Mouse (Mus musculus): ENCODE measurements at regions not wholly inside any gene's neighbourhood (a gene's known extent, or its start where the extent isn't known, plus 50 kb on each side); places are given as distances from the start of the nearest gene placed in this dataset.
A peak's percentile ranks its signal among the peaks of the same experiment; 100 is the strongest.

DNA sequence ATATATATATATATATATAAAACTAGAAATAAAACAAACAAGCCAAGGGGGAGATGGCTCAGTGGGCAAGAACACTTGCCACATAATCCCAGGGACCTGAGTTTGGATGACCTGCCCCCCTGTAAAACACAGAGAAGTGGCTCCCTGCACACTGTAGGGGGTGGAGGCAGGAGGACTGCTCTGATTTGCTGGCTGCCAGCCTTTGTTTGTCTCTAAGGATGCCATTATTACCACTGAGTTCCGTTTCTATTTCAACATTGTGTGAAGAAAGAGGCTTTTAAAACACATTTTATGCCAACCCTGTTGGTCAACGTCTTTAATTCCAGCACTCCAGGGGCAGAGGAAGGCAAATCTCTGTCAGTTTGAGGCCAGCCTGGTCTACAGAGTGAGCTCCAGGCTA lies 82.2 kb upstream of the Errfi1 start:
- no peak for DNase-seq (ENCODE audit: low read depth, low spot score)

DNA sequence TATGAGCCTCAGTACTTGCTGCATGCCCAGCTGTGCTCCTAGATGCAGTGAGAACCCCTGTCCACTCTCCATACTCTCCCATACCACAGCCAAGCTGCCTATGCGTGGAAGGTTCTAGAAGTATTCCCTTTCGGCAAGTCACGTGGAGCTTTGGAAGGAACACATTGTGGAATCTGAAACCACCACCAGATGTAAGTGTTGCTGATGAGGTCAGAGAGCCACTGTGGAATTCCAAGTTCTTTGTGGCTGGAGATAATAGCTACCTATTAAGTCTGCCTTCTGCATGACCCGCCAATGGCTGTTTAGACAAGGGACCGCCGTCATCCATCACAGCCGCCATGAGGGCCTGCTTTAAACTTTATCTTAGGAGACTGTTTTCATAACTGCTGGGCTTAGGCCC lies 84.7 kb upstream of the Errfi1 start:
- no peak for DNase-seq (ENCODE audit: low read depth, low spot score)

DNA sequence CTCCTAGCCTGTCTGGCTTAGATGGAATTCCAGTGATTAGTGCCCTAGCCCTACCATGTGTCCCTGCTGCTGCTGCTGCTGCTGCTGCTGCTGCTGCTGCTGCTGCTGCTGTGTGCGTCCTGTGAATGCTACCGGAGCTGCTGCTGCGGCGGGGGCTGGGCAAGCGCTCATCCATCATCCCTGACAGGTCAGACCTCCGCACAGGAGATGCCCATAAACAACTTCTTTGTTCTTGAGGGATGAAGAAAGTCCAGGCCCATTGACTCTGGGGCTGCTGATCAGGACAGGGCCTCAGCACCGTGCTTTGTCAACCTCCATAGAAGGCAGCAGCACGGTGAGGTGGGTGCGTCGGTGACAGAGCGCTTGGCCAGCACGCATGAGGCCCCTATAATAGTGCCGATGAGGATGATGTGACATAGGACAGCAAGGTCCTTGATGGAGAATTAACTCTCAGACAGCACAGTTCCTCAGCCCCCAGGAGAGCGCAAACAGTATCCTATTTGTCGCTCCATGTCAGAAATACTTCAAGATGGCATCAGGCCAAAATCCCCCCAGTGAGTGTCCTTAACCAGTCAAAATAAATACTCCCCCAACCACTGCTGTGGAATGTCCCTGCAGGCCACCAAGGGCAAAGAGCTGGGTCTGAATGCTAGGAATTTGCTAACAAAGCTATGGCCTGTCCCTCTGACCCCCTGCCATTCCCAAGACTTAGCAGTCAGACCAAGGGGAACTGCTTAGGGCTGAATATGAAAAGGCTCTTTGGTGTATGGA lies 95.1 kb upstream of the Errfi1 start:
- DNase-seq (ENCODE audit: low read depth, low spot score), result no peak

DNA sequence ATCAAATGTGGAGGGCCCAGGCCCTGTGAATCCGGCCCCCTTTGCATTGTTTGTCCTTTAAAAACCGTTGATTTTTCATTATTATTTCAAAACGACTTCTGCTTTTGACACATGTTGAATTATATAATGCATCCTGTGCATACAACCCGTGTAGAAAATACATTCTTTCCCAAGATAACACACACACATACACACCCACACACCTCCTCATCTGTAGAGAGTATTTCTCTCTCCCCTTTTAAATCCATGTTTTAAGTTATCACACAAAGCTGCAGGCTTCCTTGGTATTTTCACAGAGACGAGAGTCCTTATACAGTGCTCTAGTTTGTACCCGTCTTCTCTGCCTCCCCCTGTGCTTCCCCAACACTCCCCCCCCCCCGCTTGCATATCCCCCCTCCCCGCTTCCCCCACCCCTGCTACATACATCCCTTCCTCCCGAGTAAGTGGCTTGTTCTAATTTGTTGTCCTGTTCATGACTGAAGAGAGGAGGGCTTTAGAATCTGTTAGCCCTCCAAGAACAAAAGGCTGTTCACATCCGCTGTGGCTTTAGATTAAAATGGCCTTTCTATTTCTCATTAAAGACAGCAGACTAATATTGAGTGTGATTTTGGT lies 95.8 kb upstream of the Errfi1 start:
- no peak for DNase-seq (ENCODE audit: low read depth, low spot score)

DNA sequence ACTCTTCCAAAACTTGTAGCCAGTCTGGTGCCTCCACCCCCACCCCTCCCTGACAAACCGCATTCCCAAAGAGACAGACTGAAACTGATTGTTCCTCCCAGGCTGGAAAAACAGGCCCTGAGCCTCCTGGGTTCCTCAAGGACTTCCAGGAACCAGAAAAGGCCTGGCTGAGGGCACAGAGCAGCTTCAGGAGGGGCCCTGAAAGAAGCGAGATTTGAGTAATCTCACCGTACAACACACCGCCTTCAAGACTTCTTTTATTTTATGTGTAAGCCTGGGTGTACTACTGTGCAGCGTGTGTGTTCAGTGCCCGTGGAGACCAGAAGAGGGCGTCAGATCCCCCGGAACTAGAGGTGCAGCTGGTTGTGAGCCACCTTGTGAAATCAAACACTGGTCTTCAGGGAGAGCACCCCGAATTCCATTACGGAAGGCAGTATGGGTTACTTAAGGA lies 96.4 kb upstream of the Errfi1 start:
- DNase-seq (ENCODE audit: low read depth, low spot score), result peak; percentile 24

DNA sequence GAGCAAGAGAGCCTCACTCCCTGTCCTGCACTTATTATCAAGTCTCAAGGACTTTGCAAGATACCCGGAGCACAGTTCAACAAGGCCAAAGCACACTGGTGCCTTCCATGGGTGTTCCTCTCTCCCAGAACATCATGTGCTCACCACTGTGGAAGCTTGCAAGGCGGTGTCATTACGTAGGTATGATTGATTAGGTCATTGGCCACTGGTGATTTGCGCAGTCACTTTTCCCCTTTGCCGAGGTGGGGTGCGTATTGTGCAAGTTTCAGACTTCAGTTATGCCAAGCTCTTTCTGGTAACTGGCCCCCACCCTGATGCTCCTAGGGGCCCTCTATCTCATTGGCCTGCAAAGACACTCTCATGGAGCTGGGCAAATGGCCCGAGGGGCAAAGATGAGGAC lies 98.3 kb upstream of the Errfi1 start:
- no peak for DNase-seq (ENCODE audit: low read depth, low spot score)

DNA sequence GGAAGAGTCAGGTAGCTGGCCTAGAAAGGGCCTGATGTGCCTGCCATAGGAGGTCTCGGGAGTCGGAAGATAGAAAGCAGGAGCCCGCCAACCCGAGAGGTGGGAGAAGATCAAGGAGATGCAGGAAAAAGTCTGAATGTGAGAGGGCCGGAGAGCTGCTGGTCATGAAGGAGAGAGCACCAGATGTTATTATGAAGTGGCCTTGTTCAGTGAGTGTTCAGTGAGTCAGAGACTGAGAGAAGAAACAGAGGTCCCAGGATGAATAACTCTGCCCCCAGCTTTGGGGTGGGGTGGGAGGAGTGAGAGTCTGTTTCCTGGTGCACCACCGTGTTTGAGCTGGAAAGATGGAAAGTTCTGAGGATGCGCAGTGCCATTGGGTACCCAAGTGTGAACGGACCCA lies 100.2 kb upstream of the Slc45a1 start:
- no peak for DNase-seq (ENCODE audit: low read depth, low spot score)

DNA sequence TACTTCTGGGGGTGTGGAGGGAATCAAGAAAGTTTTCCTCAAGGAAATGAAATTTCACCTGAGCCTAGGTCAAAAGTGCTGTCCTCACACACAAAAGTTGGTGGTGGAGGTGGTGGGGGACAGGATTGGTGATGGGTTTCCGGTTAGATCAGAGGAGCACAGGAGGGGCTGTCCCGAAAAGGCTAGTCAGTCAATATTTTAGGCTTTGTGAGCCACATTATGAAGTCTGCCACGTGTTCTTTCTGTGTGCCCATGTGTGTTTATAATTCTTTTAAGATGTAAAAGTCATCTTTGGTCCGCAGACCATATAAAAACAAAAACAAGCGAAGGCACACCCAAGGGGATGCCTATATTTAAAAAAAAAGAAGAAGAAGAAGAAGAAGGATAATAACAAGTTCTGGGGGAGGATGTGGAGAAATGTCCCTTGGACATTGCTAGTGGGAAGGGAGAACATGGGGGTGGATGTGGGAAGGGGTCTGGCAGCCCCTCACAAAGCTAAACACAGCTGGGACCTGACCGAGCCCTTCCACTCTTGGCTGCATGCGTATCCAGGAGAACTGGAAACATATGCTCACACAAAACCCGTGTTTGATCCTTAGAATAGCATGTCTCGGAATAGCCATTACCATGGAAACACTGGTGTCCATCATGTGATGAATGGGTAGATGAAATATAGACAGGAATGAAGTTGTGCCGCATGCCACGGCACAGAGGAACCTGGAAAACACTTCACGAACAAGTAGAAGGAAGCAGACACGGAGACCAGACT lies 98.7 kb upstream of the Slc45a1 start:
- DNase-seq (ENCODE audit: low read depth, low spot score), result no peak

DNA sequence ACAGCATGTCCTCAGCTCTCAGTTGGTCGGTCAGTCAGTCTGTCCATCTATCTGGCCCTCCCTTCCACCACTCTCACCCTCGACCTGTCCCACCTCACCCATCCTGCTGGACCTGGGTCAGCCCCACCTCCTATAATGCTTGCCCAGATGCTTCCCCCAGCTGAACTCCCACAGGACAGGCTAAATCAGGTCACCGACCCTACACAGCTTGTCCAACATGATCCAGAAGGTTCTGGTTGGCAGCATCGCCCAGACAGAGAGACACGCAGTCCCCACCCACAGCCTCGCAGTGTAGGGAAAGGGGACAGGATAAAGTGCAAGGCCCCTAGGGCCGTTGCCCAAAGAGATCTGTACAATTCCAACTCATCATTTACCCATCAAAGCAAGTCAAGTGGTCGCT lies 97.1 kb upstream of the Slc45a1 start:
- no peak for DNase-seq (ENCODE audit: low read depth, low spot score)

DNA sequence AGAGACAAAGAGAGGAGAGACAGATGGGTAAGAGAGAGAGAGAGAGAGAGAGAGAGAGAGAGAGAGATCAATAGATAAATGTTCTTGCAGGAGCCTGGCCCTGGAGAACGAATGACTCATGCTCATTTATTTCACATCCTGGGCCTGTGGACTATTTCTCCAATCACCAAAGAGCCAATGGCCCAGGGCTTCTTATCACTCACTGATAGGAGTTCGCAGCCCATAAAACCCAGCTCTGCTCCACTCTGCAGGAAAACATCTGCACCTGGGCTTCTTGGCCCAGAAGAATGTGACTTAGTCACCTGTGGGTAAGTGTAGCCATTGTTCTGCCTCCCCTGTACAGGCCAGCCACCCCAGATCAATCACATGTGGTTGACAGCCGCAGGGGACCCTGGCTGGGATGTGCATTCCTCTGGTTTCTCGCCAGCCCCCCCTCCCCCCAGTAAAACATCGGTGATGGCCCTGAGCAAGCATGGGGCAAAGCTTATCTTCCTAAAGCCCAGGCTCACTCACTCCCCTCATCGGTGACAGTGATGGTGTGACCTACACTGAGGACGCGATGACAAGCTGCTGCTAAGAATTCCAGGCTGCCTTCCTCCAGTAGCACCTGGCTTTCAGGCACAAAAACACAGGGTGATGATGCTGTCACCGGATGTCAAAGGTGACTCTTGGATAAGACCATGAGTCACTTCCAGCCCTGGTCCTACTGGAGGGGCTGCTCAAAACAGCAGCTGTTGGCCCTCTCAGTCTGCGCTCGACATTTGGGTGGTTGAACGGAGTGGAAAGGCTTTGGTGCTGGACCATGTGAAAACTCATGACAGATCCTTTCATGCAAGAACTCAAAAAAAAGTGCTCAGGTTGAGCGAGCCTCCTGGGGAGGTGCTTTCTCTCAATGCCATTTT lies 96.4 kb upstream of the Slc45a1 start:
- DNase-seq (ENCODE audit: low read depth, low spot score), result no peak

DNA sequence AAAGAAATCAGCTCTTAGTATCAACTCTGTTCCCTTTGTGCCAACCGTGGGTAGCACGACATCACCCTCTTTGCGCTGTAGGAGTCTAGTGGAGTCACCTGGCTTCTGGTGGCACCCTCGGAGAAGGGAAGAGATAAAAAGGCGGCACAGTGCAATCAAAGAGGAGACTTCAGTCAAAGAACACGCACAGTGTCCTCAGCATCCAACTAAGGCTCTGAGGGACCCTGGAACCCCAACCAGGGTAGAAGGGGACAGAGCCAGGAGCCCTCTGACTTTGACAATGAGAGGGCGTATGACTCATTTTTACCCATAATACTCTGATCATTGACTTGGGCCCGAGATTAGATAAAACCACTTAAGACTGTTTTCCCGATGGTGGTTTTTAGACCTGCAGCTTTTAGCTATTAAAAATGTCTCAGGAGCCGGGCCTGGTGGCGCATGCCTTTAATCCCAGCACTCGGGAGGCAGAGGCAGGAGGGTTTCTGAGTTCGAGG lies 94.5 kb upstream of the Slc45a1 start:
- no peak for DNase-seq (ENCODE audit: low read depth, low spot score)

DNA sequence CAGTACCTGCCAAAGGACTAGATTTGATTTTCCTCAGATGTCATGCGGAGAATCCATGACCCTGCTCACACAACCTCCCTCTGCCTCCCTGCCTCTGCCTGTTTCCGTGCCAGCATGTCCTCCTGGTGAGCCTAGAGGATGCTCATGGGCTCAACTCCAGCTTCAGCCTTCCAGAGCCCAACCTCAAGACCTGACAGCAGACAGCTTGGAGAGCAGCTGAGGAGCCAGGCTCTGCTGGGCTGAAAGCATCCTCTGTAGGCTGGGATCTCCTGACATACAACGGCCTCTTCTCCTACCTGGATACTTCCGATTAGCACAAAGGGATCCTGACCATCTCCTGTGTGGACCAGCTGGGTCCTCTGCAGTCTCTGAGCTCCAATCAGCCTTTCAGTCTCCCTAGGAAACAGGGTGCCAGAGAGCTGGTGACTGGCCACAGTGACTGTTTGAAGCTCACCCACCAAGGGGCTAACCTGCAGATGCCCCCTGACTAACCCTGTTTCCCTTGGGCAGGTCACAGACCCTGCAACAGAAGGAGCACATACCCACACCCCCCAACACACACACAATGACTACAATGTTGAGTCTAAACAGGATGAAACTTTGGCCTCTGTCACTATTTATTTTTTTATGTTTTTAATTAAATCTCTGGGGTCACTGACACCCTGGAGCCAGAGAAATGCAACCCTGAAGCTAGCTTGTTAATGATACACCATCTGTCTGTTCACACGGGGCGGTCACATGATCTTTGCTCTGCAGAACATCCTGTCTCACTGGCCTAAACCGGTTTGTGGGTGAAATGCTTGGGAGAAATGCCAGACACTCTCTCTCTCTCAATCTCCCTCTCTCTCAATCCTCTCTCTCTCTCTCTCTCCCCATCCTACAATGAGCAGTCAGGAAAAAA lies 93.8 kb upstream of the Slc45a1 start:
- no peak for DNase-seq (ENCODE audit: low read depth, low spot score)

DNA sequence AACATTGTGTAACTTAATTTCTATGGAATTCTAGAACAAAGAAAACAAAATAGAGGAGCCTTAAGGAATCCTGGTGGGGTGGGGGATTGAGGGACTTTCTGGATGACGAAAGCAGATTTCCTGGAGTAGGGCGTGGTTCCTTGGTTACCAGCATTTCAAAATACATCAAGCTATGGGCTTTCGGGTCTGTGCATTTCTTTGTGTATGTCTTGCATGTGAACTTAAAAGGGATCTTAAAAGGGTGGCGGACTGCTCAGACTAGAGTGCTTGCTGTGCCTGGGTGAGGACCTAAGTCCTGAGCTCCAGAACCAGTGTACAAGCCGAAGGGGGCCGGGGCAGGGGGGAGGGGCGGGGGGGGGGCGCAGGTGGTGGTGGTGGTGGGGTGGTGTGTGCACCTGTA lies 91.5 kb upstream of the Slc45a1 start:
- DNase-seq (ENCODE audit: low read depth, low spot score), result no peak

DNA sequence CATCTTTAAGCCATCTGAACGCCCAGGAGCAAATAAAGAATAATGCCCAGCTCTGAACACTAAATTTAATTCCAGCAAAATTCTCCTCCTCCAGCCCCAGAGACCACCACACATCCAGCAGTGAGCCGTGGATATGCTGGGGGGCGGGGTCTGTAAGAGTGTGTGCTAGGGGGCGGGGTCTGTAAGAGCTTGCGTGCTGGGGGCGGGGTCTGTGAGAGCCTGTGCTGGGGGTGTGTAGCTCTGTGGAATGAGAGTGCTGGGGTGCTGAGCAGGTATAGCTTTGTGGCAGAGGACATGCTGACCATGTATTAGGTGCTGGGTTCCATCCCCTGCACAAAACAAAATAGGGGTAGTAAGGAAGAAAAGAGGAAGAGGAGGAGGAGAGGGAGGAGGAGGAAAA lies 91.1 kb upstream of the Slc45a1 start:
- peak; percentile 75 for DNase-seq (ENCODE audit: low read depth, low spot score)

DNA sequence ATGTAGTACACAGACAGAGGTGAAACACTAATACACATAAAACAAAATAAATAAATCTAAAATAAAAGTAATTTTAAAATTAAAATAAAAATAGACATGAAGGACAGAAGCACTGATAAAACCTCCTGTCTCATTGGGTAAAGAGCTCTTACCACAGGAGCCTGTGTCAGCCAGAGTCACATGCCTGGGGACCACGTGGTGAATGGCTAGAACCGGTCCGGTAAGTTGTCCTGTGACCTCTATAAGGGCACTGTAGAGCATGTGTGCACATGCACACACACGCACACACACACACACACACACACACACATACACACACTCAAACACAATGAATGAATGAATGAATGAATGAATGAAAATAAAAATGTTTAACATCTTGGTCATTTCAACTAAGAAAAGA lies 89.8 kb upstream of the Slc45a1 start:
- no peak for DNase-seq (ENCODE audit: low read depth, low spot score)

DNA sequence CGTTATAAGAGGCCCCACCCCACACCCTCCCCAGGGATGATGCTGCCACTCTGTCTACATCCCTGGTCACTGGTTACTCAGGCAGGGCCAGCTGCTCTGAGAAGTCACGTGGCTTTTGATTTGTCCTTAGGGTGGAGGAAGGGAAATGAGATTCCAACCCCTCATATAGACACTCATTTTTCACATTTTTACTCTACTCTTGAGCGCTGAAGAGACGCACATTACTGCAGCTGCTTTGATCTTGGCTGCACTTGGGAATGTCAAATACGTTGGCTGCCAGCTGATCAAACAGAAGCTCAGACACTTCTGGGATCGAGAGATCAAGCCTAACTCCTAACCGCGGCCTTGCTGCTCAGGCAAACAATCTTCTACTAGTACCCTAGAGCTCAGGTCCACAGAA lies 88.2 kb upstream of the Slc45a1 start:
- DNase-seq (ENCODE audit: low read depth, low spot score), result no peak

DNA sequence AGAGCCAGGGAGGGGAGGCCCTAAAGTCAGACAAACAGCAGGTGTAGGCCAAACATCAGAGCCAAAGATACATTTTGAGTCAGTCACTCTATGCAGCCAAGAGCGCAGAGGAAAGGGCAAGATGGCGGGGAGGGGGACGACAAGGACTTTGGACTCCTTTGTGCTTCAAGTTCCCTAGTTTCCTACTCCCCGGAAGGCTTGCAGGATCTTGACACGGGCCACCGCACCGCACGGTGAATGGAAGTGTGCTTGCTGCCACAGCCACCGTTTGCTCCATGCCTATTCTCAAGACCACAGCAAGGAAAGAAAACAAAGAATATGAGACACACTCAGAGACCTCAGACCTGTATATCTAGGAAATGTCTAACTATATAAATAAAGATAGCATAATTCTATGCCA lies 86.8 kb upstream of the Slc45a1 start:
- no peak for DNase-seq (ENCODE audit: low read depth, low spot score)

DNA sequence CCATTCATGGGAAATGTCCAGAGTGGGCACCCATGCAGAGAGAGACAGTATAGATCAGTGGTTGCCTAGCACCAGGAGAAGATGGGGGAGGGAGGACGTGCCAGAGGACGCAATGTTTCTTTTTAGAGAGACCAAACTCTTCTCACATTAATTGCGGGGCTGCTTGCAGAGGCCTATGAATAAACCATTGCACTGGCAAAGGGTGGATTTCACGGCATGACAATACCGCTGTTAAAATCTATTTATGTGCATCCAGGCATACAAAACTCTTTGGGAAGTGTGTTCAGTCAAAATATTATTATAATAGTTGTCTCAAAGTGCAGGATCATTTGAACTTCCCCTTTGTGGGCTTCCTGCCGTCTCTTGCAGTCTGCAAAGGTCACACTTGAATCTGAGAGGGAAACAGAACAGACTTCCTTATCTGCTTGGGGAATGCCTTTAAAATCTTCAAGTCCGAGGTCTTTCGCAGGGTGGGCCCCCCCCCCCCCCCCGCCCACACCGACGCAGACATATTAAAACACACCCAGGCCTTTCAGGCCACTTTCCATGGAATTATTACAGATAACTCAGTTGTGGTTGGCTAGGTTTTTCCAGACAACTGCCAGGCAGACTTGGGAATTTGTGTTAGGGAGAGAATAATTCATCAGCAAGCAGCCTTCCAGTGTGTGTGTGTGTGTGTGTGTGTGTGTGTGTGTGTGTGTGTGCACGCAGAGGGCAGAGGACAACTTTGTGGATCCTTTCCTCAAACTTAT lies 78.3 kb upstream of the Slc45a1 start:
- DNase-seq (ENCODE audit: low read depth, low spot score), result no peak

DNA sequence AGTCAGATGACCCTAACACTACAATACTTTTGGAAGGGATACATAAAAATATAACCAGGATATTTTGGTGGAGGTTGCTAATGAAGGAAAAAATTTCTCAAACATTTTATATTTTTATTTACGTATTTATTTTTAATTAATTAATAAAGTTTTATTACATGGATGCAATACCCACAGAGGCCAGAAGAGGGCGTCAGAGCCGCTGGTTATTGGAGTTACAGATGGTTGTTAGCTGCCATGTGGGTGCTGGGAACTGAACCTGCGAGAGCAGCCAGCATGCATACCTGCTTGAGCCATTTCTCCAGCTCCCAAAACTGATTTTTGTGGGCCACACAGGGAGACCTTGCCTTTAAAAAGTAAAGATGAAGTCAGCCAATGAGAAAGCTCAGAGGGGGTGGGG lies 74.6 kb upstream of the Slc45a1 start:
- no peak for DNase-seq (ENCODE audit: low read depth, low spot score)

DNA sequence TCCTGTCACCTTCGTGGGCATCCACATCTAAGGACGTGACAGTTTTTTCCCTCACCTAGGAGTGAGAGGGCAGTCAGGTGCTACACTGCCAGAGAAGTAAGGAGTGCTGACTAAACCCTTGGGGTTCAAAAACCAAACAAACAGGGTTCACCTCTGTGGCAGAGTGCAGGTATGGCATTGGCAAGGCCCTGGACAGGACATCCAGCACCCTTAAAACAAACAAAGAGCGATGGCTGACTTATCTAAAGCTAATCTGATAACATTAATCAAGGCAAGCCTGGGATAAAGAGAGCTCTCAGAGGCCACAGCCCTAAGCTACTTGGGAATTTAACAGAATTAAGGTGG lies 74.1 kb upstream of the Slc45a1 start:
- no peak for DNase-seq (ENCODE audit: low read depth, low spot score)
